Mouse (Mus musculus): ENCODE data around the gene Thbs4. TPM values are rescaled to one million over a fixed set of nuclear protein-coding genes. Genes with fewer than 3 reads are reported as not detected.

Thbs4 gene
- total RNA-seq, 2 experiments from 2014 or later = 22.2 to 23.5 TPM

GRCm38 (mm10) chr13:92755036-92755435 is 39.6 kb downstream of the Thbs4 start:
- Histone ChIP-seq H3K27ac (no peak overlapping the region), H3K4me3 (no peak overlapping the region)
- no peak for DNase-seq (ENCODE audit: low spot score in 2 of 2)
- TF ChIP-seq CTCF (conservative IDR thresholded peaks at IDR 0.05) = no peak

DNA sequence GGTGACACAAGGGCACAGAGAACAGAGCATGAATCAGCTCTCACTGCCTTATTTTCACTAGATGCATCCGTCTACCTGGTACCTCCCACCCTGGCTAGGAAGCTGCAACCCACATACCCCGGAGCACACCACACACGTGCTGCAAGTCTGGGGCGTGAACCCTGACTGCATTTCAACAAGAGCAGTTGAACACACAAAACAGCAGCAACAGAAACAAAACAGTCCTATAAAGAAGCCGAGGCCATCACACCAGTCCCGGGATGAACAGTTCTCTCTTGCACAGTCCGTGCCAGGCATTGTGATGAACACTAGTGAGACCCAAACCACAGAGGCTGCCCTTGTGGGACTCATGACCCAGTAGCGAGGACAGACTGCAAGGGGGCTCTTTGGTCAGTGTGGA is 40.9 kb downstream of the Thbs4 start:
- Histone ChIP-seq H3K27ac (no peak overlapping the region), H3K4me3 (no peak overlapping the region)
- TF ChIP-seq CTCF (conservative IDR thresholded peaks at IDR 0.05) = no peak
- no peak for DNase-seq (ENCODE audit: low spot score in 2 of 2)

- H3K27ac ChIP-seq = peak overlapping the region; percentile 91
- TF ChIP-seq CTCF (conservative IDR thresholded peaks at IDR 0.05) = peak; percentile 97
- H3K4me3 ChIP-seq = no peak overlapping the region; the same call in 1 of the 2 replicates
- peak; percentile 95 to 96 for DNase-seq (ENCODE audit: low spot score in 2 of 2)
Measured at GRCm38 (mm10) chr13:92751726-92752565, 42.7 kb downstream of the Thbs4 start.

DNA sequence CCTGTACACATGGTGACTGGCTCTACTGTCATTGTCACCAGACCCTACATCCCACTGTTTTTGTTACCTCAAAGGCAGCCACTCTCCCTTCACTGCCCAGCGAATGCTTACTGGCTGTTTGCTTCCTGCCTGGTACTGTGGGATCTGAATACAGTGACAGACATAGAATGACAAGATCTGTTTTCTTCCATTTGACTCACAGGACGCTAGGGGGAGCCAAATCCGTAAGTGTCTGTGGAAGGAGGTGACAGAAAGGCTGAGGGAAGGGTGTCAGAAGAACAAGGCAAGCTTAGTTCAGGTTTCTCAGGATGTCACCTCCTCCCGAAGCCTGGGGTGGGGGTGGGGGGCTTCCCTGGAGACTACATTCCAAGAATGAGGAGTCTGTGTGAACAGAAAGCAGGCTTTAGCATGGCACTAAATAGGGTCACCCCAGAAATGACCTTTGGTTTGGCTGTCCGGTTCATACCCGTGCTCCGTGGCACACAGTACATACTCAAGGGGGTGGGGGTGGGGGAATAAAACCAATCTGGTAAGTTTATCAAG is 43.6 kb downstream of the Thbs4 start:
- no peak overlapping the region for H3K4me3 ChIP-seq
- TF ChIP-seq CTCF (conservative IDR thresholded peaks at IDR 0.05) = peak; percentile 80
- DNase-seq (ENCODE audit: low spot score in 2 of 2) = peak; percentile 79 to 85
- peak overlapping the region; percentile 91 for H3K27ac ChIP-seq

GRCm38 (mm10) chr13:92743337-92743736 is 51.3 kb downstream of the Thbs4 start:
- DNase-seq (ENCODE audit: low spot score in 2 of 2) = no peak
- no peak overlapping the region for H3K4me3 ChIP-seq
- TF ChIP-seq CTCF (conservative IDR thresholded peaks at IDR 0.05) = no peak
- H3K27ac ChIP-seq = no peak overlapping the region

GRCm38 (mm10) chr13:92742886-92743285 is 51.7 kb downstream of the Thbs4 start:
- no peak for DNase-seq (ENCODE audit: low spot score in 2 of 2)
- no peak overlapping the region for H3K27ac ChIP-seq
- no peak overlapping the region for H3K4me3 ChIP-seq
- TF ChIP-seq CTCF (conservative IDR thresholded peaks at IDR 0.05) = no peak

DNA sequence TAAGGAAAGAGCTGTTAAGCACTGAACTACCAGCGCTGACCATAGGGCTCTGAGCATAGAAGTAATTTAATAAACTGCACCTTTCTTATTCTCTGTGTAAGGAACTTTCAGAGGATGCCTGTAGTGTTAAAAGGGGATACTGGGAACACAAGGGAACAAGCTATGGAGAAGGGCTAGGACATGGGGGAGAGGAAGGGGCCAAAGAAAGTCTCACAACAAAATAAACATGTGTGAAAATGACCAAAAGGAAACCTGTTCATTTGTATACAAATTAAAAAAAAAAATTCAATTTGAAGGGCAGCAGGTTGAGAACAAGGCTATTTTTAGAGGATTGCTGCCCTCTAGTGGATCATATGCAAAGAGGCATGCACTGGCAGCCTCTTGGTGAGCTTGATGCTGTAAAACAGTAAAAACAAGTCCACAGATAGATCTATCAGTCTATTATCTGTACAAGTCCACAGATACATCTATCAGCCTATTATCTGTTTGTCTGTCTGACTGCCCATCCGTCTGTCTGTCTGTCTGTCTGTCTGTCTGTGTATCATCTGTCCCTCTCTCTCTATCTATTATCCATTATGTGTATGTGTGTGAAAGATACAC is 53.8 kb downstream of the Thbs4 start:
- Histone ChIP-seq H3K27ac (no peak overlapping the region), H3K4me3 (no peak overlapping the region)
- DNase-seq (ENCODE audit: low spot score in 2 of 2) = peak; percentile 58 to 61
- peak; percentile 90 for TF ChIP-seq CTCF (conservative IDR thresholded peaks at IDR 0.05)

DNA sequence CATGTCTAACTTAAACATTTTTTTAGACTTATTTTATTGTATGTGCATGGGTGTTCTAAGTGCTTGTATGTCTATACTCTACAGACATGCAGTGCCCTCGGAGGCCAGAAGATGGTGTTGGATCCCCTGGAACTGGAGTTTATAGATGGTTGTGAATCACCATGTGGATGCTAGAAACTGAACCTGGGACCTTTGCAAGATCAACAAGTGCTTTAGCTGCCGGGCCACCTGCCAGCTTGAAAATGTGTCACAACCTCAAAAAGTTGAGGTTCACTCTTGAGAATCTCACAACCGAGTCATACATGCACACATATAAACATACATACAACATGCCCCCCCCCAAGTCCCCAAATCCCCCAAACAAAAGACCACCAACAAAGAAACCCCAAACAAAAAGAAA is 54.8 kb downstream of the Thbs4 start:
- TF ChIP-seq CTCF (conservative IDR thresholded peaks at IDR 0.05) = peak; percentile 14; the same call in 1 of the 2 replicates
- H3K4me3 ChIP-seq = no peak overlapping the region
- H3K27ac ChIP-seq = no peak overlapping the region

GRCm38 (mm10) chr13:92738821-92739220 is 55.8 kb downstream of the Thbs4 start:
- no peak for DNase-seq (ENCODE audit: low spot score in 2 of 2)
- TF ChIP-seq CTCF (conservative IDR thresholded peaks at IDR 0.05) = no peak
- Histone ChIP-seq H3K27ac (no peak overlapping the region), H3K4me3 (no peak overlapping the region)

More for the DNA sequence above, 54.8 kb downstream of the Thbs4 start:
- no peak for DNase-seq (ENCODE audit: low spot score in 2 of 2)

- DNase-seq (ENCODE audit: low spot score in 2 of 2) = peak; percentile 62 to 64
- H3K4me3 ChIP-seq = no peak overlapping the region
- H3K27ac ChIP-seq = peak overlapping the region; percentile 55; the same call in 1 of the 2 replicates
- TF ChIP-seq CTCF (conservative IDR thresholded peaks at IDR 0.05) = no peak
Measured at GRCm38 (mm10) chr13:92736516-92737300, 57.9 kb downstream of the Thbs4 start.

DNA sequence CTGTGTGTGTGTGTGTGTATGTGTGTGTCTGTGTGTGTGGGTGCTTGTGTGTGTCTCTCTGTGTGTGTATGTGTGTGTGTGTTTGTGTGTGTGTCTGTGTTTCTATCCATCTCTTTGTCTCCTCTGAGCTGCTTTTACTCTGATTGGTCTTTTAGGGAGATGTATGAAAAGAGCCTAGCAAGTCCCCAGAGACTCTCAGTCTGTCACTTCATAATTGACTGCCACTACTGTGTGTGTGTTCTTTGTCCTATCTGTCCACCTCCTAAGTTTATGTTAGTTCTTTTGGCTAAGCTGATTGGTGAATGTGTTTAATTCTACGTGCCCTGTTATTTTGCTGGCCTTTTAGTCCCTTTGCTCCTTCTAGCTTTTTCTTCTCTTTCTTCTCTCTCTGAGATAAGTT is 58.9 kb downstream of the Thbs4 start:
- no peak for TF ChIP-seq CTCF (conservative IDR thresholded peaks at IDR 0.05)
- H3K4me3 ChIP-seq = no peak overlapping the region
- H3K27ac ChIP-seq = no peak overlapping the region
- DNase-seq (ENCODE audit: low spot score in 2 of 2) = no peak

- DNase-seq (ENCODE audit: low spot score in 2 of 2) = no peak
Measured at GRCm38 (mm10) chr13:92733741-92734140, 60.9 kb downstream of the Thbs4 start.

More at GRCm38 (mm10) chr13:92733741-92734140, 60.9 kb downstream of the Thbs4 start:
- Histone ChIP-seq H3K27ac (no peak overlapping the region), H3K4me3 (no peak overlapping the region; the same call in 1 of the 2 replicates)
- TF ChIP-seq CTCF (conservative IDR thresholded peaks at IDR 0.05) = no peak

All from layer of hippocampus, adult 2 months (tissue).